Mouse (Mus musculus) hindbrain, embryonic 12.5 days (tissue): ENCODE results near the gene Tmem104. TPM values are rescaled to one million over a fixed set of nuclear protein-coding genes. Genes with fewer than 3 reads are reported as not detected.

Experiments used
- ATAC-seq: fragments of 200-750 bp; cut with Nextera tagmentation; 2 replicates; pipeline ENCODE4 v1.8.0; 2017; ENCODE audit warnings: moderate TSS enrichment; ENCODE audit not compliant: low FRiP score
- H3K27ac ChIP-seq: fragments of 300-500 bp; sonication (generic); 2 replicates; pipeline ENCODE4 v1.5.1; 2016; ENCODE audit warnings: mild to moderate bottlenecking
- H3K27me3 ChIP-seq: fragments of 300-500 bp; sonication (generic); 2 replicates; pipeline ENCODE4 v1.6.1; 2016; ENCODE audit warnings: mild to moderate bottlenecking
- H3K36me3 ChIP-seq: fragments of 300-500 bp; sonication (generic); 2 replicates; pipeline ENCODE4 v1.6.1; 2016; ENCODE audit warnings: mild to moderate bottlenecking
- H3K4me1 ChIP-seq: fragments of 300-500 bp; sonication (generic); 2 replicates; pipeline ENCODE4 v1.6.1; 2016
- H3K4me2 ChIP-seq: fragments of 300-500 bp; sonication (generic); replicated peaks from 2 replicates; pipeline ENCODE4 v1.6.1; 2016; ENCODE audit warnings: mild to moderate bottlenecking
- H3K4me3 ChIP-seq: fragments of 300-500 bp; sonication (generic); 2 replicates; pipeline ENCODE4 v1.5.1; 2016; ENCODE audit warnings: mild to moderate bottlenecking
- H3K9ac ChIP-seq: fragments of 300-500 bp; sonication (generic); 2 replicates; pipeline ENCODE4 v1.6.1; 2016; ENCODE audit warnings: mild to moderate bottlenecking, moderate library complexity
- H3K9me3 ChIP-seq: fragments of 300-500 bp; sonication (generic); replicated peaks from 2 replicates; pipeline ENCODE4 v1.6.1; 2016; ENCODE audit warnings: mild to moderate bottlenecking
- WGBS: fragments of 180-500 bp; shearing (Covaris S2); methylation state at CpG from one replicate; pipeline ENCODE4 v1.1.7; 2016; 5-methylcytosine and 5-hydroxymethylcytosine counted together
- polyA plus RNA-seq: library from polyadenylated mRNA; unstranded; fragments of >200 nt; fragmentation: Nextera tagmentation; extraction: Ambion mirVana; gene quantifications from 2 replicates; pipeline ENCODE4 v1.2.1, GENCODE M21; 2016

Gene Tmem104
- polyA plus RNA-seq, 1 experiment from 2014 or later: 10.4 TPM

GRCm38 (mm10) chr11:115172825-115173287 lies 14.4 kb upstream of the Tmem104 start:
- peaks cover 56% of the 10 kb centered on the region for H3K4me1 ChIP-seq
- peaks cover 38% of the 10 kb centered on the region for H3K27me3 ChIP-seq
- 19% methylated on average over 4 of the region's 4 CpGs for WGBS
- no peaks in the 10 kb centered on the region for H3K36me3 ChIP-seq
- H3K27ac ChIP-seq: no peak overlapping the region
- no peak overlapping the region for H3K9ac ChIP-seq
- no peaks in the 10 kb centered on the region for H3K9me3 ChIP-seq
- 0 out of 2 replicates have a peak overlapping the region, but pooled peaks have one; percentile 2 for H3K4me2 ChIP-seq
- H3K4me3 ChIP-seq: no peak overlapping the region
- 0 out of 2 replicates have a peak, but pooled peaks have one; percentile 22 for ATAC-seq

- Histone ChIP-seq H3K27me3 (peaks cover 38% of the 10 kb centered on the region), H3K9me3 (no peaks in the 10 kb centered on the region), H3K27ac (no peak overlapping the region), H3K9ac (no peak overlapping the region), H3K4me2 (no peak overlapping the region), H3K36me3 (no peaks in the 10 kb centered on the region), H3K4me3 (no peak overlapping the region), H3K4me1 (peaks cover 60% of the 10 kb centered on the region)
- 14% methylated on average over 16 of the region's 16 CpGs for WGBS
- ATAC-seq: no peak
Measured at GRCm38 (mm10) chr11:115173549-115174339, 13.5 kb upstream of the Tmem104 start.

DNA sequence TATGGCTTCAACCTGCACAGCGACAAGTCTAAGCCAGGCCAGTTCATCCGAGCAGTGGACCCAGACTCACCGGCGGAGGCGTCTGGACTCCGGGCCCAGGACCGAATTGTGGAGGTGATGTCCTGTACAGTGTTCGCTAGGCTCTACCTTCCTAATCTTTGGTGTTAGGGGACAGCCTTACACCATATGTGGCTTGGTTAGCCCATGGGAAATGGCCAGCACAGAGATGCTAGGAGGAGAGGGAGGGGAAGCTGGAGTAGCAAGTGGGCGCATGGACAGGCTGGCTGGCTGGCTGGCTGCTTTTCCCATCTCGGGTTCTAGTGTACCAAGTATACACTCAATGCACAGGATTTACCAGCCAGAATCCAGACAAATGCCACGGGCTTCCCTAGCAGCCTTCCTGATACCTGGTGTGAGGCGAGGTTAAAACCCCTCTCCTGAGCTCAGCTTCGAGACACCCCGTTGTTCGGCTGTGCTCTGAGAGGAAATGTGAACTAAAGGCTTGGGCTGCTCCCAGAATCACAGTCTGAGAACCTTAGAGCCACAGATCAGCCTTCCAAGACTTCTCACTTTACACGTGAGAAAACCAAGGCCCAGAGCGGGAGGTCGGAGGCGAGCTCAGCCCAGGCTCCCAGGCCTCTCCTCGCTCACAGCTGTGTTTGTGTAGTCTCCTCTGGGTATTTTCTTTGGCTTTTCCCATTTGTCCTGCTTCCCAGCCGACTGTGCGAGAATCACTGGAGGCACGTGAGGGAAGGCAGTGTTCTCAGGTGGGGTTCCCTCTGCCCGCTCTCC lies 10.7 kb upstream of the Tmem104 start:
- ATAC-seq: no peak
- Histone ChIP-seq H3K4me2 (0 out of 2 replicates have a peak overlapping the region, but pooled peaks have one; percentile 6), H3K4me3 (no peak overlapping the region), H3K9ac (0 out of 2 replicates have a peak overlapping the region, but pooled peaks have one; percentile 20), H3K4me1 (peaks cover 60% of the 10 kb centered on the region), H3K27me3 (peaks cover 32% of the 10 kb centered on the region), H3K9me3 (no peaks in the 10 kb centered on the region), H3K27ac (peak overlapping the region; percentile 44), H3K36me3 (no peaks in the 10 kb centered on the region)
- WGBS: 62% methylated on average over 24 of the region's 24 CpGs

GRCm38 (mm10) chr11:115177559-115178195 lies 9.6 kb upstream of the Tmem104 start:
- H3K27me3 ChIP-seq: peaks cover 24% of the 10 kb centered on the region
- WGBS: 36% methylated on average over 10 of the region's 10 CpGs
- no peaks in the 10 kb centered on the region for H3K9me3 ChIP-seq
- no peaks in the 10 kb centered on the region for H3K36me3 ChIP-seq
- peak; percentile 60 for ATAC-seq
- H3K9ac ChIP-seq: peak overlapping the region; percentile 20
- H3K4me3 ChIP-seq: no peak overlapping the region
- H3K4me2 ChIP-seq: peak overlapping the region; percentile 25
- peak overlapping the region; percentile 41; the same call in 1 of the 2 replicates for H3K27ac ChIP-seq
- H3K4me1 ChIP-seq: peaks cover 53% of the 10 kb centered on the region

DNA sequence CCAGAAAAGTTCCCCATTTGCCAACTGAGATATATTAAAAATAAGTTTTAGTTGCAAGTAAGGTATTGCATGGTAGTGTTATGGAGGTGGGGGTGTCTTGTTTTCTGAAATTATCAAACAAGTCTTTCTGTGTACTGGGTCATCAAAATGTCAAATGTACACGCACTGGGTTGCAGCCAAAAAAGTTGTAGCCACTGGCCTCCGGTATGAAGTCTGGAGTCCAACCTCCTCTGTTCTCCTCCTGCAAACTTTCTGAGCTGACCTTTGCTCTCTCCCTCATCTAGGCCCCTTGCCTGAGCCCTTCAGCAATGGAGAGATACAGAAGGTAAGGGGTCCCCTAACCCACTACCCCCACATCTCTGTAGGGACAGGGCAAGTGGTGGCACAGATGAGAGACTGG lies 8.5 kb upstream of the Tmem104 start:
- Histone ChIP-seq H3K4me2 (no peak overlapping the region), H3K27me3 (peaks cover 16% of the 10 kb centered on the region), H3K27ac (no peak overlapping the region), H3K9ac (no peak overlapping the region), H3K4me3 (no peak overlapping the region), H3K9me3 (no peaks in the 10 kb centered on the region), H3K36me3 (no peaks in the 10 kb centered on the region), H3K4me1 (peaks cover 42% of the 10 kb centered on the region)
- WGBS: 85% methylated on average over 2 of the region's 2 CpGs
- no peak for ATAC-seq

DNA sequence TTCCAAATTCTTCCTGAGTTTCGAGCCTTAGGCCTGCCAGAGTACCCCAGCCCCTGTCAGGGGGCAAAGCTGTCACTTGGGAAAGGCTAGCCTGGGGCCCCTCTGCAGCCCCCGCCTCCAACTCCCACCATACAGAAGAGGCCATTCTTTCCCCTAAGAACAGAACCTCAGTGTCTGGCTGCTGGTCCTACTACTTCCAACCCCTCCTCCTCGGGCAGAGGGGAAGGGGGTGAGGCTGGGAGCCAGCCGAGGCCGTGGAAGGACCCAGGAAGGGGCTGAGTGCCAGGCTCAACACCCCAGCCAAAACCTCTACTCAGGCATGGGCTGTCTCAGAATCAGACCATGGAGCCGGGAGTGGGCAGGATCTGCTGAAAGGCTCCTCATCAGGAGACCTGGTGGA lies 8.1 kb upstream of the Tmem104 start:
- no peaks in the 10 kb centered on the region for H3K9me3 ChIP-seq
- H3K4me1 ChIP-seq: peaks cover 38% of the 10 kb centered on the region
- no peak overlapping the region for H3K27ac ChIP-seq
- H3K9ac ChIP-seq: no peak overlapping the region
- ATAC-seq: no peak
- H3K27me3 ChIP-seq: peaks cover 12% of the 10 kb centered on the region
- H3K36me3 ChIP-seq: no peaks in the 10 kb centered on the region
- H3K4me2 ChIP-seq: no peak overlapping the region
- no peak overlapping the region for H3K4me3 ChIP-seq
- WGBS: 73% methylated on average over 6 of the region's 6 CpGs

GRCm38 (mm10) chr11:115179881-115180280 lies 7.4 kb upstream of the Tmem104 start:
- Histone ChIP-seq H3K4me2 (no peak overlapping the region), H3K9ac (no peak overlapping the region), H3K27me3 (peaks cover 5% of the 10 kb centered on the region; the same call in 1 of the 2 replicates), H3K4me1 (peaks cover 31% of the 10 kb centered on the region), H3K4me3 (no peak overlapping the region), H3K36me3 (no peaks in the 10 kb centered on the region), H3K9me3 (no peaks in the 10 kb centered on the region), H3K27ac (no peak overlapping the region)
- WGBS: 86% methylated on average over 6 of the region's 6 CpGs
- ATAC-seq: no peak

DNA sequence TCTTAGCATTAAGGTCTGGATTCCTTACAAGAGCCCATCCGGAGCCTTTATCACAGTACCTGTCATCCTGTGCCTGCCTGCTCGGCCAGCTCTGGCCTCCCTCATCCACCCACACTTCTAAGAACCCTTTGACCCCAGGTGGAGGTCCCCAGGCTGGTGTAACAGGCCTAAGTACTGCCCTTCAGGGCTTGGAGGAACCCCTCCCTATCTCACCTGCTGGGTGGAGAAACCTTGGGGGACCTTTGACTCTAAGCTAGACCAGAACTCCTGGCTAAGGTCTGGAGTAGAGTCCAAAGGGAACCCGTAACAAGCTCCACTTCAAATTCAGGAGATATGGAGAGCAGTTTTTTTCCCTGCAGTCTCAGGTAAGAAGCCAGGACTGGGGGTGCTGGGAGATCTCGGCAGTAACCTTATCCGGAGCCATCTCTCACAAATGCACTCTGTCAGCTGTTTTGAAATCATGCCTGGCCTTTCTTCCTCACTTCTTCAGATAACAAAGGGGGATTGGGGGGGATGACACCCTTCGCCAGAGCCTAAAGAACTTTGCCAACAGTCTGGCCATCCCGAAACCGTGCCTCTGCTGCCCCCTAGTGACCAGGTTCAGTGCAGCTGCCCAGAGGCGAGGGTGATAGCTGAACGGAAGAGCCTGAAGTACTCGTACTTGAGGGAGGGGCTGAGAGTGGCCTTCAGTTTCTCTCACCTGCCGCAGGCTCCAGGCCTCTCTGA lies 5.2 kb upstream of the Tmem104 start:
- 21% methylated on average over 12 of the region's 12 CpGs for WGBS
- no peak overlapping the region for H3K4me3 ChIP-seq
- H3K27ac ChIP-seq: no peak overlapping the region
- H3K36me3 ChIP-seq: no peaks in the 10 kb centered on the region
- no peak overlapping the region for H3K9ac ChIP-seq
- H3K4me1 ChIP-seq: peaks cover 21% of the 10 kb centered on the region
- ATAC-seq: no peak
- H3K4me2 ChIP-seq: no peak overlapping the region
- H3K9me3 ChIP-seq: no peaks in the 10 kb centered on the region
- H3K27me3 ChIP-seq: no peaks in the 10 kb centered on the region

GRCm38 (mm10) chr11:115184973-115185372 lies 2.3 kb upstream of the Tmem104 start:
- no peaks in the 10 kb centered on the region for H3K36me3 ChIP-seq
- peaks cover 18% of the 10 kb centered on the region for H3K4me1 ChIP-seq
- H3K27ac ChIP-seq: no peak overlapping the region
- no peaks in the 10 kb centered on the region for H3K9me3 ChIP-seq
- no peak for ATAC-seq
- H3K4me2 ChIP-seq: no peak overlapping the region
- H3K27me3 ChIP-seq: no peaks in the 10 kb centered on the region
- no peak overlapping the region for H3K4me3 ChIP-seq
- 51% methylated on average over 4 of the region's 4 CpGs for WGBS
- no peak overlapping the region for H3K9ac ChIP-seq

- H3K9ac ChIP-seq: peak within 1 kb of the TSS; percentile 76
- no peaks in the 10 kb centered on the region for H3K27me3 ChIP-seq
- peak; percentile 44 for ATAC-seq
- H3K4me3 ChIP-seq: peak within 1 kb of the TSS; percentile 59
- peaks cover 4% of the 10 kb centered on the region; the same call in 1 of the 2 replicates for H3K36me3 ChIP-seq
- peak within 1 kb of the TSS; percentile 86 for H3K4me2 ChIP-seq
- H3K4me1 ChIP-seq: peaks cover 18% of the 10 kb centered on the region
- H3K27ac ChIP-seq: peak within 1 kb of the TSS; percentile 87
- WGBS: 17% methylated on average over 12 of the region's 12 CpGs
- H3K9me3 ChIP-seq: no peaks in the 10 kb centered on the region
Measured at GRCm38 (mm10) chr11:115187693-115188092, 406 bp downstream of the Tmem104 start, which contains the start of gene Nat9. Nat9 (minus strand) TSS chr11:115187859.

DNA sequence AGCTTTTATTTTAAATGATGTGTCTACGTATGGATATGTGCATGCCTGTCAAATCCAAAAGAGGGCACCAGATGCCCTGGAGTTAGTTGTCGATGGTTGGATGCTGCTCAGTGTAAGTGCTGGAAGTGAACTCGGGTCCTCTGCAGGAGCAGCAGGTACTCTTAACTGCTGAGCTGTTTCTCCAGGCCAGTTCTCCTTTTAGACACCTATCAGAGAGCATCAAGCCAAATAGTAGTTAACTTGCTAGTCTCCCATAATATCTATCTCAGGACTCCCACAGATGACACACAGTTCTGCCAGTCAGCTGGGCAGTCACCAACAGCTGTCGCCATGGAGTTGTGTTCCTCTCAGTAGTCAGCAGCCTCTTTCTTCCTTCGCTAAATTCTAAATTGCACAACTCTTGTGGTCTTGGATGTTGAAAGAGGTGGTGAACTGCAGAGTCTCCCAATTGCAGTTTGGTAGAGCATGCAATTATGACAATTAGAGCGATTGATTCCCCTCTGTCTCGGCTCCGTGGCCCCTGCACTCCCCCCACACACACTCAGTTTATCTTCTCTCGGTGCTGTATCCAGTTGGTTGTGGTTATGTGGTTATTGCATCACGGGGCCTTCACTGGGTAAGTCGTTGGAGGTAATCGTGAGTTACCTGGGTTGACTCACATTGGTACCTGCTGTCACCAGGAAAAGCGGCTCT lies 1.4 kb downstream of the Tmem104 start:
- Histone ChIP-seq H3K27me3 (no peaks in the 10 kb centered on the region), H3K4me1 (peaks cover 18% of the 10 kb centered on the region), H3K9me3 (no peaks in the 10 kb centered on the region), H3K4me2 (no peak overlapping the region), H3K9ac (no peak overlapping the region), H3K4me3 (no peak overlapping the region), H3K36me3 (peaks cover 4% of the 10 kb centered on the region; the same call in 1 of the 2 replicates), H3K27ac (no peak overlapping the region)
- ATAC-seq: no peak
- WGBS: 90% methylated on average over 13 of the region's 13 CpGs
